Mouse (Mus musculus) adrenal gland, adult (tissue): ENCODE measurements around the gene Kdm4b.

Source experiments
- DNase-seq, 2 experiments: peaks; one replicate each; pipeline ENCODE4 v3.0.0; 2022 to 2023; ENCODE audit warnings: low spot score in 1 of 2; ENCODE audit not compliant: inconsistent age in 2 of 2

The Kdm4b gene

GRCm38 (mm10) chr17:56340717-56341116, 14.9 kb downstream of the Kdm4b start:
- no peak for DNase-seq

DNA sequence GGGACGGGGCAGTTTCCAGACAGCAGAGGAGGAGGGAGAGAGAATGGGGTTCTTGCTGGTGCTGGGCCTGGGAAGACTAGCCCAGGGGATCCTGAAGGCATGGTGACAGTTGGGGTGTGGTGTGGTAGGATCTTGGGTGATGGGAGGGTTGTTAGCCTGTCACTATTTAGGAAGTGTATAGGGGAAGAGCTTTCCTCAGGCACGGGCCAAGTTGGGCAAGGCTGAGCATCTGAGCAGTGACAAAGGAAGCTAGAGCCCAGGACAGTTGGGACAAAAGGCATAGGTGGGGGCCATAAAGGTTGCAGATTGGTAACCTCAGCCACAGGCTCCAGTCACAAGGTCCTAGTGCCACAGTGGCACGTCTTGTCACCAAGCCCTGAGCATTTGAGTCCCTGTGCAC, 17.6 kb downstream of the Kdm4b start:
- peak in 1 of 2 experiments; percentile 29 for DNase-seq

- DNase-seq = no peak
Observed at GRCm38 (mm10) chr17:56345364-56345763, 19.5 kb downstream of the Kdm4b start.

DNA sequence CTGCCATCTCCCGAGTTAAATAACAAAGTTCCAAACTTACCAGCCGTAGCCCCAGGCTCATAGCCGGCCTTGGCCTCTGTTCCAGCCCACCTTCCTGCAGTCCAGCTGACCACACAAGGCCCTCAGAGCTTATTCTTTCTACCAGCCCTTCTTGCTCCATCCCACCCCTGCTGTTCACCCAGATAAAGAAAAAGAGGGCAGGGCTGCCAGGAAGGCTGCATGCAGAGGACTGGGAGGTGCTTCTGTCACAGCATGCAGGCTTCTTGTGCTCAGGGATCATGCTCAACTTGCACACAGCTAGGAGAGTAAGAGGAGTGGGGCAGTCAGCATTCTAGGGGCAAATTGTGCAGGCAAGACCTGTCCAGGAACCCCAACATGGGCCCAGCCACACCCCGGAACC, 22.3 kb downstream of the Kdm4b start:
- no peak for DNase-seq

DNA sequence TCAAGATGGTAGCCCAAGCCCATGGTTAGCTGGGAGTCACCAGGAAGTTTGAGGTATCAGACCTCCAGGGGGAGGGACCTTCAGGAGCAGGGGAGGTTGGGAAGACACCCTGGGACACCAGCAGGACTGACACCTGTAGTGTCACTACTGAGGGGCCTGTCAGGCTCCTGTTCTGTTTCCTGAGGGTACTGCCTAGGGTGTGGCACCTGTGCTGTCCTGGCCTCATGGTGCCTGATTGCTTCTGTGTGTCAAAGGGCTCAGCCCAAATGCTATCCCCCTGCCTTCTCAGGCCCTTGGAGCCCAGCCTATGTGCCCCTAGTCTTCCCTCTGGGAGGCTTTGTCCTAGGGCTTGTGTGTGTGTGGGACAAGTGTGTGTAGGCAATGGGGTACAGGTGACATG, 22.7 kb downstream of the Kdm4b start:
- no peak for DNase-seq

DNA sequence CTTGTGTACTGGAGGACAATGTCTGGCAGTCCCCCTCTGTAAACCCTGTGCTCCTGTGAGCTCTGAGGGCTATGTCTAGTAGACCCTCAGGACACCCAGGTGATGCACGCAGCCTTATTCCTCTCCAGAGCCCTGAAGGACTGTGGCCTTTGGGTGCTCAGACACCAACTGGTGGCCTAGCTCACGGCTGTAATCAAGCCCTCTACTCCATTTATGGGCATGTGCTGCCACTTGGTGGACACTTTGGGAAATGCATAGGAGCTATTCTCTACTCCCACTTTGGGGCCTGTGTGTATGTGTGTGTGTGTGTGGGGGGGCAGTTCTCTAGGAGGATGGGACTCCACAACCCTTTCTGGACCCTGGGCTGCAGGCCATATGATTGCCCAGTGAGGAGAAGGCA, 24.8 kb downstream of the Kdm4b start:
- DNase-seq = peak; percentile 73 to 93

DNA sequence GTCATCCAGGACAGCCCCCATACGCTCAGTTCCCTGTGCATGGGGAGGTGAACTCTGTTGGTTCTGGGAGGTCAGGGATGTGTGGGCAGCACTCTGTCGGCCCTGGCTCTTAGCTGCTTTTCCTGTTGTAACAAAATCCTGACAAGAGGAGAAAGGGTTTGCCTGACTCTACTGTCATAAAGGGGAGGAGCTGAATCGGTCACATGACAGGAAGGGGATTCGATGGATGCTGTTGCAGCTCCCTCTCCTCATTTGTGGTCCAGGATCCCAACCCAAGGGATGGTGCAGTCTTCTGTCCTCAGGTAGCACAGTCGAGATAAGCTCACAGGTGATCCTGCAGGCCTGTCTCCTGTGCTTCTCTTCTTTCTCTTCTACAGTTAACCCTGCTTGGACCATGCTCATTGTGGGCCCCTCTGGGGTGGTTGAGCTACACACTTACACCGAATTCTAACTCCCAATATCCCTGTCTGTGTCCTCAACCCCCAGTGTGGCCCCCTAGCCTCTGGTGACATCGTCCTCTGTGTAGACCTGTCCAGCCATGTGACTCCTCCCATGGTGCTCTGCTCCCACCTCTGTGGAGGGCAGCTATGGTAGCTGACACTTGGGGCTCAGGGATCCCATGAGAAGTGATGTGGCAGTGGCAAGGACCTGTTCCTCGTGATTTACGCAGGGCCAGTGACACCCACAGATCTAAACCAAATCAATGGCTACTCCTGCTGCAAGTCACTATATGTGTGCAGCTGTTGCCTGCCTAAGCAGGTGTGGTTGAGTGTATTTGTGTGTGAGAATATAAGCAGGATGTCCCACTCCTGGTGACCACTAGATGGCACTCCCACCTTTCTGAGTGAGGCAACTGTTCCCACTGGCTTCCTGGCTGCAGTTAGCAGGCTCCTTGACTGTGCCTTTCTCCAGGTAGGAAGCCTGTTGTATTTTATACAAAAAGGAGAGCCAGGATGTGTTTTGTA, 31.3 kb downstream of the Kdm4b start:
- peak; percentile 74 to 91 for DNase-seq

DNA sequence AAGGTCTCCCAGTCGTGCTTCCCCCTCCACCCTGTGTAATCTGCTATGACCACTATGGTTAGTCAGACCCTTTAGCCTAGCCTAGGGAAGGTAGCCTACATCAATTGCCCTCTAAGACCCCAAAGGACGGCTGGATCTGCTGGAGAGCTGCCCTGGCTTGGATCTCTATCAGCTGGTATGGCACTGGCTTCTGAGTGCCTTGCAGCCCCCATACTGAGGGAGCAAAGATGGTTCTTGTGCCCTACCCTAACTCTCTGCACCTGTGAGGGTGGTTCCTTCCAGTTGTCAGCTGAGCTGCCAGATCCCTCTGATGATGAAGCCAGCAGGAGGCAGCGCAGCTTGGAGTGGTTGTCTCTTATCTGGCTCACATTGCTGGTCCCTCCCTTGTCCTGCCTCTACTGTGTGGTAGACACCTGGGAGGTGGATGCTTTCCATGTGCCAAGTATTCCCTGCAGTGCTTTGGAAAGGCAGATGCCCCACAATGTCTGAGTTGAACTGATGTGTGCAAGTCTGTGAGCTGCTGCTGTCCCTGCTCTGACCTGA, 33.4 kb downstream of the Kdm4b start:
- DNase-seq = peak in 1 of 2 experiments; percentile 37

GRCm38 (mm10) chr17:56359864-56360263, 34.0 kb downstream of the Kdm4b start:
- DNase-seq = peak; percentile 71 to 80

DNA sequence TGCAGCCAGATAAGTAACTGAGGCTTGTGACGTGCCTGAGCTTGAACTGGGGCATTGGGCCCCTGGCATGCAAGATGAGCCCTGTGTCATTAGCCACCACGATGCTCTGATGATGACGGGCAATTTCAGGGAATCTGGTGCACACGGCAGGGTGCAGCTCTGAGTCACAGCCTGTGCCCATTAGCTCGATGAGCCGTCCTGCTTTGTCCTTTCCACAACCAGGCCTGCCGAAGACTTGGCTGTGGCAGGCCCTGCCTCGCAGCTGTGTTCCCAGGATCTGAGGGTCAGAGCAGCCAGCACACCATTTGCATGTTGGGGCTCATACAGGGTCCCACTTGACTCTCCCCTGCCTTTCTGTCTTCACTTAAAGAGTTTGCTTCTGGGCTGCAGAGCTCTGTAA, 34.6 kb downstream of the Kdm4b start:
- peak; percentile 80 to 86 for DNase-seq

GRCm38 (mm10) chr17:56361542-56361941, 35.7 kb downstream of the Kdm4b start:
- DNase-seq = no peak

DNA sequence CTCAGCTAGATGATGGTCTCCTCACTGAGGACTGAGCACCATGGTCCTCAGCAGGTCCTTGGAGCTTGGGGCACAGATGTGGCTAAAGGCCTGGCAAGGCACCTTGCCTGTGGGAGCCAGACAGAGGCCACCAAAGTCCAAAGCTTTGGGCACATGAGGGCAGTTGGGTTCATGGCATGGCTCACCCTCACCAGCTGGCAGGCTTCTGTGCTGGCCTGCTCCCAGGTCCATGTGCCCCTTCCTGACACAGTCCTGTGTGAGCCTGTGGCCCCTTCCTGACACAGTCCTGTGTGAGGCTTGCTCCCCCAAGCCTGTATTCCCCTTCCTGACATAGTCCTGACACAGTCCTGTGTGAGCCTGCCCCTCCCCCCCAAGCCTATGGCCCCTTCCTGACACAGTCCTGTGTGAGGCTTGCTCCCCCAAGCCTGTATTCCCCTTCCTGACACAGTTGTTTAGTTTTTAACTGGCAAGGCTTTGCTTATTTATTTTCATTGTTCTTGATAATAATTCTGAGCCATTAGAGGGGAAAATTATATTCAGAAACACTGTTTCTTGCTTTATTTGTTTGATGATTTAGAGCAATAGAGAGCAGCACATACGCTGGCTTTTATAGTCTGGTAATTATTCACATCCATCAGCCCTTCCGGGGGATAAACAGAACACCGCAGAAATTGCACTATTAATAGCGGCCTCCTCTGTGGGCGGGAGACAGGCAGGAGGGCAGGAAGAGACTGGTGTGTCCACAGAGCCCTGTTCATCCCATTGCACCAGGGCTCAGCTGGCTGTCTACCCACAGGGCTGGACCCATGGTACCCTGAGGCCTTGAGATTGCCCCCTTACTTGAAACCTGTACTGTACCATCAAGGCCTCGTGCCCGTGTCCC, 40.2 kb downstream of the Kdm4b start:
- no peak for DNase-seq

GRCm38 (mm10) chr17:56368291-56368790, 42.5 kb downstream of the Kdm4b start:
- no peak for DNase-seq

- no peak for DNase-seq
Observed at GRCm38 (mm10) chr17:56370090-56370489, 44.2 kb downstream of the Kdm4b start.

DNA sequence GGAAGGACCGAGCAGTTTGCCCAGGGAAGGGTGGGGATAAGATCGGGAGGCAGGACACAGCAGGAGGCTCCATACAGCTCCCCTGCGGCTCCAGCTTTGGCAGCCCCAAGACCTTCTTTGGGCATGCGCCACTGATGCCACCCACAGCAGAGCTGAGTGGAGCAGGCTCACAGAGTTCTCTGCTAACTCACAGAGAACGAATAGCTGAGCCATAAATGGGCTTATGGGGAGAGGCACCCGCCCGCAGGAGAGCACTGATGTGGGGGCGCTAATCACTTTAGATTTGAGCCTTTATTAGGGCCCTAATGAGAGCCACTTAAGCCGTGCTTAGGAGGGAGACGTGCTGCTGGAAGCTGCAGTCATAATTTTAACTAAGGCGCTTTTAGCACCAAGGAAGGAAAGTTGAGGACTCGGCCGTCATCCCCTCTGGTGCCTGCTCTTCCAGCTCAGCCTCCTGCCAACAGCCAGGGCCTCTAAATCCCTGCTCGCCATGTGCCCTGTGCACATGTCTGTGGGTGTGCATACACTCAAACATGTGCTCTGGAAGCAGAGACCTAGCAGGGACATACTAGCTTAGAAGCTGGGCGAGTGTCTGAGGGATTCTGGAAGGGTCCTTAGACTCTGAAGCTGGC, 45.3 kb downstream of the Kdm4b start:
- no peak for DNase-seq

DNA sequence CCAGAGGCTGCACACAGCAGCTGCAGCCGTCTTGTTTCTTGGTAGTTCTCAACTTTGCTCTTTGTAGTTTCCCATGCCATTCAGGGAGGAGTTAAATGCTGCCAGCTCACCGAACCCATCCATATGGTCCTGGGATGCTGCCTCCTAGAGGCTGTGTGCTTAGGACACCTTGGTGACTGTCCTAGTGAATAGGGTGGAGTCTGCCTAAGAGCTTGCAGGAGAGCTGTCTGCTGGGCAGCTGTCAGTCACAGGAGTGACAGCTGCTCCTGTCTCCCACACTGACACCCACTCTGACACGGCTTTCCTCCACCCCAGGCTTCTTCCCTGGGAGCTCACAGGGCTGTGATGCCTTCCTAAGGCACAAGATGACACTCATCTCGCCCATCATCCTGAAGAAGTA, 46.2 kb downstream of the Kdm4b start:
- DNase-seq = no peak

GRCm38 (mm10) chr17:56373136-56374034, 47.5 kb downstream of the Kdm4b start:
- DNase-seq = no peak

DNA sequence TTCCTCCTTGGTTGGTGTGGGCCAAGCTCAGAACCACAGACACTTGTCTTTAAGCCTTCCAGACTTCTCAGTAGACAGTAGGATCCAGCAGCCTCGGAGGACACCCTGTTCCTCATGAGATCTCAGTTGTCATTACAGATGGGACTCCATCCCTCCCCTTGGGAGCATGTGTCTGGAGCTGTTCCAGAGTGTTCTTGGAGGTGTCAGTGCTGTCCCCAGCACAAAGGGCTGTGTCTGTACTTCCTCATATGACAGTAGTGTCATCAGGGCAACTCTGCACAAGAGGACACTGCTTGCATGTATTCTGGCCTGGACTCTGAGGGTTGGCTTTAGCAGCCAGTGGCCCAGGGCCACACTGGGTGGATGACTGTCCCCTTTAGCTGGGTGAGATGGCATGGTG, 49.0 kb downstream of the Kdm4b start:
- DNase-seq = no peak

DNA sequence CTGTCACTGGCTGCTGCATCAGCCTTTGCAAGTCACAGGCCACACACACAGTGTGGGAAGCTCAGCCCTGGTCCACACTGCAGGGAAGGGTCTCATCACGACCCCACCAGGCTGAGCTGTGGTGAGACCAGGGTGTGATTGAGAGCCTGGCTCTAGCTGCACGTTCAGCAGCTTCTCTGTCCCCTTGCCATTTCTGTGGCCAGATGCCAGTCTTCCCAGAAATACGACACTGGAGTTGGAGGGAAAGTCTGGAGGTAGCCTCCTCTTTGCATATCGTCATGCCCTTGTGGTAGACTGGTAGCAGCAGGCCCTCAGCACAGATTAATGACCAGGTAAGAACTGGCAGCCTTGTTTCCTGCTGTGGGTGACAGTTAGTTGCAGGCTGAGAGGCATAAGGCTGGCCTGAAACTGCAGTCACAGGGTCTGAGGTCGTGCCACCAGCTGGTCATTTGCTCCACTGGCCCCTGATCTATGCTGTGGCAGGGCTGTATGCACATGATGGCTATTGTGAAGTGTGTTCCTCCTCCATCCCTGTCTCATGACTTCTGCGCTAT, 53.5 kb downstream of the Kdm4b start:
- DNase-seq = no peak

GRCm38 (mm10) chr17:56380286-56380685, 54.4 kb downstream of the Kdm4b start:
- no peak for DNase-seq
